Mouse (Mus musculus): ENCODE results near the gene Ppp1r13b.

Ppp1r13b gene

GRCm38 (mm10) chr12:111882022-111882421 lies 25.9 kb downstream of the Ppp1r13b start:
- DNase-seq (ENCODE audit: low spot score) = no peak

- DNase-seq (ENCODE audit: low spot score) = no peak
These were observed 29.7 kb downstream of the Ppp1r13b start for GRCm38 (mm10) chr12:111878213-111878612.

- no peak for DNase-seq (ENCODE audit: low spot score)
These were observed 32.4 kb downstream of the Ppp1r13b start for GRCm38 (mm10) chr12:111875499-111875898.

- no peak for DNase-seq (ENCODE audit: low spot score)
These were observed 33.2 kb downstream of the Ppp1r13b start for GRCm38 (mm10) chr12:111874601-111875140.

- no peak for DNase-seq (ENCODE audit: low spot score)
These were observed 35.8 kb downstream of the Ppp1r13b start for GRCm38 (mm10) chr12:111872079-111872478.

GRCm38 (mm10) chr12:111870811-111871210 lies 37.1 kb downstream of the Ppp1r13b start:
- no peak for DNase-seq (ENCODE audit: low spot score)

GRCm38 (mm10) chr12:111869806-111870205 lies 38.1 kb downstream of the Ppp1r13b start:
- no peak for DNase-seq (ENCODE audit: low spot score)

- no peak for DNase-seq (ENCODE audit: low spot score)
These were observed 43.6 kb downstream of the Ppp1r13b start for GRCm38 (mm10) chr12:111864206-111864824.

GRCm38 (mm10) chr12:111855448-111855847 lies 52.5 kb downstream of the Ppp1r13b start:
- no peak for DNase-seq (ENCODE audit: low spot score)

- DNase-seq (ENCODE audit: low spot score) = no peak
These were observed 54.4 kb downstream of the Ppp1r13b start for GRCm38 (mm10) chr12:111853546-111853945.

- DNase-seq (ENCODE audit: low spot score) = no peak
These were observed 54.9 kb downstream of the Ppp1r13b start for GRCm38 (mm10) chr12:111853011-111853436.

GRCm38 (mm10) chr12:111851745-111852144 lies 56.2 kb downstream of the Ppp1r13b start:
- no peak for DNase-seq (ENCODE audit: low spot score)

GRCm38 (mm10) chr12:111851235-111851634 lies 56.7 kb downstream of the Ppp1r13b start:
- no peak for DNase-seq (ENCODE audit: low spot score)

- no peak for DNase-seq (ENCODE audit: low spot score)
These were observed 59.6 kb downstream of the Ppp1r13b start for GRCm38 (mm10) chr12:111848300-111848798.

GRCm38 (mm10) chr12:111846815-111847214 lies 61.1 kb downstream of the Ppp1r13b start:
- DNase-seq (ENCODE audit: low spot score) = no peak

GRCm38 (mm10) chr12:111845953-111846352 lies 62.0 kb downstream of the Ppp1r13b start:
- DNase-seq (ENCODE audit: low spot score) = no peak

GRCm38 (mm10) chr12:111843470-111843869 lies 64.4 kb downstream of the Ppp1r13b start:
- no peak for DNase-seq (ENCODE audit: low spot score)

- no peak for DNase-seq (ENCODE audit: low spot score)
These were observed 65.1 kb downstream of the Ppp1r13b start for GRCm38 (mm10) chr12:111842565-111843433.

- DNase-seq (ENCODE audit: low spot score) = no peak
These were observed 74.5 kb downstream of the Ppp1r13b start for GRCm38 (mm10) chr12:111833457-111833856.

GRCm38 (mm10) chr12:111832643-111833042 lies 75.3 kb downstream of the Ppp1r13b start:
- no peak for DNase-seq (ENCODE audit: low spot score)

- DNase-seq (ENCODE audit: low spot score) = no peak
These were observed 77.5 kb downstream of the Ppp1r13b start for GRCm38 (mm10) chr12:111830375-111830774.

GRCm38 (mm10) chr12:111829954-111830353 lies 78.0 kb downstream of the Ppp1r13b start:
- no peak for DNase-seq (ENCODE audit: low spot score)

- DNase-seq (ENCODE audit: low spot score) = no peak
These were observed 78.5 kb downstream of the Ppp1r13b start for GRCm38 (mm10) chr12:111829447-111829846.
